Mouse (Mus musculus) liver, embryonic 14.5 days (tissue): ENCODE data around the gene Pax5. TPM values are rescaled to one million over a fixed set of nuclear protein-coding genes. Genes with fewer than 3 reads are reported as not detected.

Experiments used
- ATAC-seq: fragments of 200-750 bp; cut with Nextera tagmentation; 2 replicates; pipeline ENCODE4 v1.8.0; 2017; ENCODE audit warnings: moderate number of reproducible peaks, mild to moderate bottlenecking, moderate library complexity; ENCODE audit not compliant: insufficient read depth
- DNase-seq, 3 experiments: peaks; one replicate each; pipeline ENCODE4 v3.0.0-alpha.2; 2012 to 2013; ENCODE audit warnings: low read depth in 3 of 3, low spot score in 3 of 3
- H3K27ac ChIP-seq: fragments of 300-500 bp; sonication (generic); 2 replicates; pipeline ENCODE4 v1.5.1; 2014; ENCODE audit warnings: moderate library complexity, mild to moderate bottlenecking, control low read depth, inconsistent platforms
- H3K27me3 ChIP-seq: fragments of 300-500 bp; sonication (generic); 2 replicates; pipeline ENCODE4 v1.6.1; 2014; ENCODE audit warnings: mild to moderate bottlenecking, low read length, moderate library complexity; ENCODE audit not compliant: control insufficient read depth, insufficient read depth
- H3K36me3 ChIP-seq: fragments of 300-500 bp; sonication (generic); replicated peaks from 2 replicates; pipeline ENCODE4 v1.6.1; 2014; ENCODE audit warnings: low read depth; ENCODE audit not compliant: control insufficient read depth, insufficient read depth
- H3K4me1 ChIP-seq, 2 experiments: fragments of 200-500 bp in 1 of 2; fragments of 300-500 bp in 1 of 2; sonication (generic) in 1 of 2; replicated peaks; 2 replicates each; pipeline ENCODE4 v1.6.1; 2012 to 2014; ENCODE audit warnings: antibody characterized with exemption in 1 of 2, inconsistent platforms in 1 of 2, low read length in 1 of 2; ENCODE audit not compliant: control insufficient read depth in 2 of 2, insufficient read depth in 2 of 2
- H3K4me2 ChIP-seq: fragments of 300-500 bp; sonication (generic); 2 replicates; pipeline ENCODE4 v1.6.1; 2014; ENCODE audit warnings: low read depth, mild to moderate bottlenecking, control low read depth, moderate library complexity
- H3K4me3 ChIP-seq, 2 experiments: fragments of 200-500 bp in 1 of 2; fragments of 300-500 bp in 1 of 2; sonication (generic) in 1 of 2; 2 replicates each; pipeline ENCODE4 v1.5.1; 2012 to 2014; ENCODE audit warnings: low read depth in 2 of 2, low read length in 2 of 2, mild to moderate bottlenecking in 2 of 2, control low read depth in 1 of 2, inconsistent platforms in 1 of 2, moderate library complexity in 1 of 2; ENCODE audit not compliant: insufficient read depth in 1 of 2
- H3K9ac ChIP-seq: fragments of 300-500 bp; sonication (generic); replicated peaks from 2 replicates; pipeline ENCODE4 v1.6.1; 2014; ENCODE audit warnings: mild to moderate bottlenecking, control low read depth, moderate library complexity
- H3K9me3 ChIP-seq: fragments of 300-500 bp; sonication (generic); 2 replicates; pipeline ENCODE4 v1.6.1; 2016; ENCODE audit warnings: low read length, mixed read lengths; ENCODE audit not compliant: control insufficient read depth
- CTCF ChIP-seq: IDR thresholded peaks from 2 replicates; pipeline ENCODE4 v1.5.1; 2016; ENCODE audit warnings: antibody characterized with exemption, low read depth, control low read depth
- EP300 ChIP-seq: IDR thresholded peaks from 2 replicates; pipeline ENCODE4 v1.6.1; 2016; ENCODE audit warnings: antibody characterized with exemption, low read depth
- WGBS: fragments of 180-500 bp; shearing (Covaris S2); extraction: QIAGEN DNeasy Blood & Tissue Kit; methylation state at CpG from one replicate; pipeline ENCODE4 v1.1.7; 2014; ENCODE audit not compliant: insufficient replicate concordance; 5-methylcytosine and 5-hydroxymethylcytosine counted together
- polyA plus RNA-seq, 2 experiments: library from polyadenylated mRNA; depleted of rRNA in 1 of 2; stranded (reverse) in 1 of 2; unstranded in 1 of 2; fragments of >200 nt; fragmentation: Nextera tagmentation in 1 of 2; extraction: Ambion mirVana in 1 of 2; gene quantifications; 2 replicates each; pipeline versions ENCODE4 v1.2.1 to v1.2.3; 2012 to 2014

The Pax5 gene
- polyA plus RNA-seq, 2 experiments, result 0.05 to 0.12 TPM

GRCm38 (mm10) chr4:44663489-44663888, 46.8 kb downstream of the Pax5 start:
- Histone ChIP-seq H3K27ac (no peak overlapping the region), H3K4me2 (no peak overlapping the region; the same call in 1 of the 2 replicates), H3K4me3 (no peak overlapping the region)

GRCm38 (mm10) chr4:44645181-44645580, 65.1 kb downstream of the Pax5 start:
- Histone ChIP-seq H3K9me3 (no peaks in the 10 kb centered on the region), H3K4me2 (no peak overlapping the region), H3K9ac (no peak overlapping the region), H3K27me3 (no peaks in the 10 kb centered on the region), H3K4me1 (no peaks in the 10 kb centered on the region), H3K27ac (no peak overlapping the region), H3K36me3 (no peaks in the 10 kb centered on the region), H3K4me3 (no peak overlapping the region)
- no peak for ATAC-seq
- TF ChIP-seq CTCF, result no peak
- TF ChIP-seq EP300, result no peak
- no peak for DNase-seq
- WGBS, result 58% methylated on average over 4 of the region's 4 CpGs

More at GRCm38 (mm10) chr4:44663489-44663888, 46.8 kb downstream of the Pax5 start:
- DNase-seq, result no peak
- Histone ChIP-seq H3K9ac (no peak overlapping the region), H3K4me1 (no peaks in the 10 kb centered on the region), H3K27me3 (peaks cover 33% of the 10 kb centered on the region), H3K36me3 (no peaks in the 10 kb centered on the region), H3K9me3 (no peaks in the 10 kb centered on the region)
- ATAC-seq, result no peak
- TF ChIP-seq EP300, result no peak
- TF ChIP-seq CTCF, result no peak
- 18% methylated on average over 10 of the region's 10 CpGs for WGBS

DNA sequence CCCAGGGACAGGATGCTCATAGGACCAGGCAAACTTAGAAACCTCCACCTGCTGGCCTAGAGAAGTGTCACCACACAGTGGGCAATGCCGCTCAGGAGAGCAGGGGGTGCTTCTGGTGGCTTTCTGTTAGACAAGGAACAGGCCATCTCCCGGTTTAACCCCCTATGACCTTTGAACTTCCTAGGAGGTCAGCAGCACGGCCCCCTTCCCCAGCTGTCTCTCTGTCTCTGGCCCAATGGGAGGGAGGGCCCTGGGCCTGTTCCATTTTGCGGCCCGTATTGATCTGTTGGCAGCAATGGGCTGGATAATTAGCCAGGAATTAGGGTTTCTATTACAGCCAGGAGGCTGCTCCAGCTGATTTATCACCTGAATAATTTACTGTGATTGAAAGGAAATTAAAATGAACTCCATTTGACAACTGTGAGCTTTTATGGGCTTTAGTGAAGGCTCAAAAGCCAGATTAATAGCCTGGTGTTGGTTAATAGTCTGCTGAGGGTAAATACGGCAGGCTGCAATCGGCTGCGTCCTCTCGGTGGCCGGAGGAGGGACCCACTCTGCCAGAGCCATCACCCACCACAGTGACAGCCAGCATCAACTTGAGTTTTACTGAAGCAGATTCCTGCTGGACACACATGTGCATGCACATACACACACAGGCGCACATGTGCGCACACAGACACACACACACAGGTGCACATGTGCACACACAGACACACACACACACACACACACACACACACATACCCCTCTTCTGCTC, 68.3 kb downstream of the Pax5 start:
- no peaks in the 10 kb centered on the region for H3K9me3 ChIP-seq
- TF ChIP-seq CTCF, result no peak
- no peaks in the 10 kb centered on the region for H3K4me1 ChIP-seq
- no peaks in the 10 kb centered on the region for H3K36me3 ChIP-seq
- H3K9ac ChIP-seq, result no peak overlapping the region
- no peak overlapping the region for H3K27ac ChIP-seq
- ATAC-seq (no peak), DNase-seq (no peak)
- no peaks in the 10 kb centered on the region for H3K27me3 ChIP-seq
- no peak overlapping the region for H3K4me2 ChIP-seq
- WGBS, result 52% methylated on average over 12 of the region's 12 CpGs
- H3K4me3 ChIP-seq, result no peak overlapping the region

- H3K27me3 ChIP-seq, result no peaks in the 10 kb centered on the region
- no peaks in the 10 kb centered on the region for H3K4me1 ChIP-seq
- no peak for DNase-seq
Measured at GRCm38 (mm10) chr4:44635618-44636017, 74.7 kb downstream of the Pax5 start.

DNA sequence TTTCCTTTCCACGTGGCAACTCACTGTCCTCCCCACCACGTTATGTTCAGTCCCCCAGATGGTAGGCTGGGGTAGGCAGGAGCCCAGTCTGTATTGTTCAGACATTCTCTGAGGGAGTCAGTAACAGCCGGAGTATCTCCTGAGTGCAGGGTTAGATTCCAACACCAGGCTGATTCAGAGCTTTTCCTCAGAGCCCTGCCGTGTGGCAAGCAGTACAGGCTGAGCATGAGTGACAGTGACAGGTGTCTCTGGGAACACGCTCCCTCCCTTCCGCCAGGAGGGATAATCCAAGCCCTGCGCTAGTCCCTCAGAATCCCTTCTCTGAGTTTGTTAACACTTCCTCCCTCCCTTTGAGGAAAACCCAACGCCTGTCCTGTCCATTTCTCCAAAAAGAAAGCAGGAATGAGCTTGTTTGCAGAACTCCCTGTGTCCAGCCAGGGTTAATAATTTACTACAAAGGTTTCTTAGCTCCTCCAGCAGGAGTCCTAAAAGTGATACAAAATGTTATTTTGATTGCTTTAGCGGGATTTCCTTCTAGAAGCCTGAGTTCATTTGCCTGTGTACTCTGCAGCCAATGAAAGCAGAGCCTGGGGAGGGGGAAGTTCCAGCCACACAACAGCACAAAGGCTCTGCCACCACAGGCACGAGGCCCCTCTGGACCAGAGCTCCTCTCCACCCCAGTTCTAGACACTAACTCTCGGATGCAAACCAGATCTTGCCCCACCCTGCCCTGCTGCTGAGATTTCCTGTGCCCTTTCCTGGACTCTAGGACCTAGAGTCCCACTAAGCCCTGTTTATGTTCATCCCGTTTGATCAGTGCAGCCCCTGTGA, 76.4 kb downstream of the Pax5 start:
- H3K27ac ChIP-seq, result no peak overlapping the region
- DNase-seq (no peak), ATAC-seq (no peak)
- H3K4me1 ChIP-seq, result no peaks in the 10 kb centered on the region
- TF ChIP-seq EP300, result no peak
- TF ChIP-seq CTCF, result no peak
- H3K27me3 ChIP-seq, result no peaks in the 10 kb centered on the region
- no peaks in the 10 kb centered on the region for H3K36me3 ChIP-seq
- H3K9ac ChIP-seq, result no peak overlapping the region
- 23% methylated on average over 12 of the region's 12 CpGs for WGBS
- no peak overlapping the region for H3K4me2 ChIP-seq
- no peak overlapping the region for H3K4me3 ChIP-seq
- H3K9me3 ChIP-seq, result no peaks in the 10 kb centered on the region

More at GRCm38 (mm10) chr4:44635618-44636017, 74.7 kb downstream of the Pax5 start:
- Histone ChIP-seq H3K4me3 (no peak overlapping the region), H3K9me3 (no peaks in the 10 kb centered on the region), H3K9ac (no peak overlapping the region), H3K27ac (no peak overlapping the region), H3K4me2 (no peak overlapping the region), H3K36me3 (no peaks in the 10 kb centered on the region)
- TF ChIP-seq CTCF (peak; percentile 51), EP300 (no peak)
- ATAC-seq, result no peak
- WGBS, result 51% methylated on average over 3 of the region's 3 CpGs
